Mouse (Mus musculus): ENCODE results near the gene Piga. TPM values are rescaled to one million over a fixed set of nuclear protein-coding genes. Genes with fewer than 3 reads are reported as not detected.

Piga gene
- polyA plus RNA-seq (2012; rRNA removed) = 6.7 and 7.2 TPM in 2 replicates

GRCm38 (mm10) chrX:164419471-164419939, at the start of gene Piga:
Piga (plus strand) TSS chrX:164419787.

GRCm38 (mm10) chrX:164373081-164373480, 46.5 kb upstream of the Piga start, which contains the start of gene Vegfd:
Vegfd (plus strand) TSS chrX:164373378.

GRCm38 (mm10) chrX:164436709-164437108, 17.1 kb downstream of the Piga start, which contains the start of gene Asb11:
Asb11 (plus strand) TSS chrX:164436994.

Other genes starting within 250 kb of the Piga start
- 0.99 and 1.1 TPM in 2 replicates for gene Bmx, start 161.6 kb upstream of the Piga start, polyA plus RNA-seq (2012; rRNA removed)
- 7.1 and 7.8 TPM in 2 replicates for gene Pir, start 150.4 kb upstream of the Piga start, polyA plus RNA-seq (2012; rRNA removed)
- gene Vegfd, start 46.4 kb upstream of the Piga start, polyA plus RNA-seq (2012; rRNA removed) = 1.3 and 1.5 TPM in 2 replicates
- gene Asb11, start 17.2 kb downstream of the Piga start, polyA plus RNA-seq (2012; rRNA removed) = 0.42 and 0.43 TPM in 2 replicates
- gene Asb9, start 86.5 kb downstream of the Piga start, polyA plus RNA-seq (2012; rRNA removed) = 0.08 and 0.10 TPM in 2 replicates

Data from liver, embryonic 18 days (tissue).